Mouse (Mus musculus): Measurements from ENCODE around the gene Wdfy2.
"Not testable (repeated sequence)": the region's sequence is repeated elsewhere in the genome, so short reads cannot be mapped to it uniquely, and the experiment has no call there.

Gene Wdfy2

GRCm38 (mm10) chr14:62837641-62838252 lies at the start of gene Wdfy2:
Gene Wdfy2, plus strand, starts transcription at chr14:62837678.
- DNase-seq (ENCODE audit: low spot score) = peak; percentile 28

- no peak for DNase-seq (ENCODE audit: low spot score)
Observed at GRCm38 (mm10) chr14:62789282-62789681, 48.2 kb upstream of the Wdfy2 start.

GRCm38 (mm10) chr14:62795719-62796118 lies 41.8 kb upstream of the Wdfy2 start:
- DNase-seq (ENCODE audit: low spot score) = no peak

GRCm38 (mm10) chr14:62798608-62799101 lies 38.8 kb upstream of the Wdfy2 start:
- no peak for DNase-seq (ENCODE audit: low spot score)

- DNase-seq (ENCODE audit: low spot score) = no peak
Observed at GRCm38 (mm10) chr14:62800791-62801190, 36.7 kb upstream of the Wdfy2 start.

GRCm38 (mm10) chr14:62803204-62803603 lies 34.3 kb upstream of the Wdfy2 start:
- DNase-seq (ENCODE audit: low spot score) = no peak

- DNase-seq (ENCODE audit: low spot score) = no peak
Observed at GRCm38 (mm10) chr14:62806921-62807320, 30.6 kb upstream of the Wdfy2 start.

- DNase-seq (ENCODE audit: low spot score) = no peak
Observed at GRCm38 (mm10) chr14:62808661-62809523, 28.6 kb upstream of the Wdfy2 start.

- DNase-seq (ENCODE audit: low spot score) = no peak
Observed at GRCm38 (mm10) chr14:62812765-62813164, 24.7 kb upstream of the Wdfy2 start.

- no peak for DNase-seq (ENCODE audit: low spot score)
Observed at GRCm38 (mm10) chr14:62814567-62814966, 22.9 kb upstream of the Wdfy2 start.

GRCm38 (mm10) chr14:62816827-62817226 lies 20.7 kb upstream of the Wdfy2 start:
- DNase-seq (ENCODE audit: low spot score) = no peak

- no peak for DNase-seq (ENCODE audit: low spot score)
Observed at GRCm38 (mm10) chr14:62825575-62826332, 11.7 kb upstream of the Wdfy2 start.

- DNase-seq (ENCODE audit: low spot score) = no peak
Observed at GRCm38 (mm10) chr14:62829291-62829690, 8.2 kb upstream of the Wdfy2 start.

- DNase-seq (ENCODE audit: low spot score) = no peak
Observed at GRCm38 (mm10) chr14:62831691-62832275, 5.7 kb upstream of the Wdfy2 start.

GRCm38 (mm10) chr14:62833036-62833435 lies 4.4 kb upstream of the Wdfy2 start:
- DNase-seq (ENCODE audit: low spot score) = no peak

- no peak for DNase-seq (ENCODE audit: low spot score)
Observed at GRCm38 (mm10) chr14:62833541-62833940, 3.9 kb upstream of the Wdfy2 start.

GRCm38 (mm10) chr14:62835737-62836136 lies 1.7 kb upstream of the Wdfy2 start:
- not testable (repeated sequence) for DNase-seq (ENCODE audit: low spot score)

- peak; percentile 94 for DNase-seq (ENCODE audit: low spot score)
Observed at GRCm38 (mm10) chr14:62836926-62837640, 395 bp upstream of the Wdfy2 start.

GRCm38 (mm10) chr14:62838336-62838735 lies 858 bp downstream of the Wdfy2 start:
- no peak for DNase-seq (ENCODE audit: low spot score)

- DNase-seq (ENCODE audit: low spot score) = no peak
Observed at GRCm38 (mm10) chr14:62841726-62842125, 4.2 kb downstream of the Wdfy2 start.

- no peak for DNase-seq (ENCODE audit: low spot score)
Observed at GRCm38 (mm10) chr14:62842495-62842894, 5.0 kb downstream of the Wdfy2 start.
